Mouse (Mus musculus) C2C12 (cell line): ENCODE measurements around the gene Mcpt4. TPM values are rescaled to one million over a fixed set of nuclear protein-coding genes. Genes with fewer than 3 reads are reported as not detected.

ENCODE experiments used
- H3K27me3 ChIP-seq: one replicate; pipeline ENCODE4 v1.6.1; 2011; ENCODE audit not compliant: control insufficient read depth, insufficient read depth, insufficient read length
- H3K36me3 ChIP-seq: one replicate; pipeline ENCODE4 v1.6.1; 2011; ENCODE audit not compliant: control insufficient read depth, insufficient read depth
- H3K4me3 ChIP-seq: one replicate; pipeline ENCODE4 v1.5.1; 2011; ENCODE audit warnings: mild to moderate bottlenecking, control low read depth; ENCODE audit not compliant: poor library complexity, insufficient read depth, severe bottlenecking
- H3K79me2 ChIP-seq: one replicate; pipeline ENCODE4 v1.6.1; 2011; ENCODE audit not compliant: control insufficient read depth, insufficient read depth
- H3K79me3 ChIP-seq: one replicate; pipeline ENCODE4 v1.6.1; 2011; ENCODE audit warnings: low read depth, control low read depth
- H3ac ChIP-seq: one replicate; pipeline ENCODE3; 2011; ENCODE audit warnings: low read depth; ENCODE audit not compliant: control insufficient read depth, insufficient read length
- CEBPB ChIP-seq: IDR thresholded peaks from one replicate; pipeline ENCODE4 v1.6.1; 2011; ENCODE audit warnings: low read depth, mild to moderate bottlenecking, control low read depth, moderate library complexity
- CTCF ChIP-seq: IDR thresholded peaks from one replicate; pipeline ENCODE4 v1.5.1; 2011; ENCODE audit not compliant: control insufficient read depth, insufficient read depth, insufficient read length
- FOSL1 ChIP-seq: IDR thresholded peaks from one replicate; pipeline ENCODE4 v1.8.0; 2011; ENCODE audit warnings: mild to moderate bottlenecking, low read length; ENCODE audit not compliant: poor library complexity, insufficient read depth, severe bottlenecking
- MAX ChIP-seq: IDR thresholded peaks from one replicate; pipeline ENCODE4 v1.6.1; 2011; ENCODE audit warnings: mild to moderate bottlenecking, control low read depth
- MYOD1 ChIP-seq: IDR thresholded peaks from one replicate; pipeline ENCODE4 v1.6.1; 2011; ENCODE audit warnings: low read depth; ENCODE audit not compliant: control insufficient read depth, insufficient read length
- MYOG ChIP-seq: IDR thresholded peaks from one replicate; pipeline ENCODE4 v1.6.1; 2011; ENCODE audit not compliant: control insufficient read depth, insufficient read length; ENCODE audit errors: extremely low read depth
- USF1 ChIP-seq: IDR thresholded peaks from one replicate; pipeline ENCODE4 v1.6.1; 2011; ENCODE audit warnings: low read depth, mild to moderate bottlenecking, control low read depth, moderate library complexity
- microRNA-seq: library from miRNA; unstranded; fragments of <30 nt; microRNA quantifications from one replicate; pipeline ENCODE4, GENCODE M21; 2019; ENCODE audit warnings: borderline microRNAs expressed
- polyA plus RNA-seq: library from polyadenylated mRNA; unstranded; fragments of >200 nt; fragmentation: generic; extraction: Trizol; gene quantifications from one replicate; pipeline ENCODE4 v1.2.1, GENCODE M21; 2012; ENCODE audit warnings: missing spikeins

Gene Mcpt4
- polyA plus RNA-seq, 1 experiment = not detected

DNA sequence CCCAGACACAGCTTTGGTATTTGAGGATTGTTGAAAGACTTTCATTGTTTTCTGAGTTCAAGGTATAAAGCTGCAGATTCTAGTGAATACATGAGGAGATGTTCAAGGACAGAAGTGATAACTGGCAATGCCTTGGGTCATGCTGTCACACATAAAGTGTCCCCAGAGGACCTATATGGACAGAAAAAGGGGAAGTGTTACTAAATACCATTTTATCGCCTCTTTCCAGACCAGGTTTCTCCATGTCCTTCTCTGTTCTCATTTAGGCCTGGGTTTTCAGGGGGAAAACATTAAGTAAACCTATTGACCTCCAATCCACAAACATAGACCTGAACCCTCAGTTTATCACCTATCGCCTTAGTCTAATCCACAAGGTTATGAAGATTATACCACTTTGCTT lies 48.2 kb downstream of the Mcpt4 start:
- no peaks in the 10 kb centered on the region for H3K79me3 ChIP-seq
- no peaks in the 10 kb centered on the region for H3K36me3 ChIP-seq
- H3ac ChIP-seq = no peak overlapping the region
- peaks cover 4% of the 10 kb centered on the region for H3K27me3 ChIP-seq
- no peak overlapping the region for H3K4me3 ChIP-seq
- no peaks in the 10 kb centered on the region for H3K79me2 ChIP-seq
- no peak for TF ChIP-seq FOSL1
- no peak for TF ChIP-seq CEBPB

DNA sequence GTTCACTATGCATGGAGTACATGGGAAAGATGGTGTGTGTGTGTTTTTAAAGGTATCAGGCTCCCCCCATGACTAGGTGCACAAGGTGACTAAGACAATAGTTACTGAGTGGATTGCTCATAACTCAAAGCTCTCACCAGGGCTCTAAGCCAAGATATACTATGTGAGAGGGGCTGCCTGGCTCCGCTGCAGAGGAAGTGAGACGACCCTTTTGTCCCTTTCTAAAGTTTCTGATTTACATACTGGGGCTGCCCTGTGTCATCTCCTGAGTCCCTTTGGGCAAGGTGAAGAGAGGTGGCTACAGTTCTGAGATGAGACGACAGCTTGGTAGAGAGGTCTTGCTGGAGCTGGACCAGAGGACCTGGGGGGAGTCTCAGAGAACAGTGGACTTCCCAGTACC lies 49.0 kb downstream of the Mcpt4 start:
- Histone ChIP-seq H3K79me3 (no peaks in the 10 kb centered on the region), H3K36me3 (no peaks in the 10 kb centered on the region), H3K4me3 (no peak overlapping the region), H3K79me2 (no peaks in the 10 kb centered on the region), H3ac (no peak overlapping the region), H3K27me3 (peaks cover 4% of the 10 kb centered on the region)
- TF ChIP-seq MYOG (no peak), MYOD1 (no peak), MAX (no peak), FOSL1 (no peak), CEBPB (no peak), USF1 (no peak), CTCF (no peak)

Small RNA genes lying within 50 kb of the gene (microRNA-seq; reads per million reads assigned to microRNA genes)
- not detected for gene Mir6949

Other genes with a start within 250 kb of the Mcpt4 start
- 1.2 TPM for gene Nfatc4, start 239.2 kb downstream of the Mcpt4 start, polyA plus RNA-seq
- gene Nynrin, start 208.3 kb downstream of the Mcpt4 start, polyA plus RNA-seq = 0.13 TPM
- 0.05 TPM for gene Cbln3, start 177.9 kb downstream of the Mcpt4 start, polyA plus RNA-seq
- gene Khnyn, start 177.4 kb downstream of the Mcpt4 start, polyA plus RNA-seq = 3.6 TPM
- gene Sdr39u1, start 162.0 kb downstream of the Mcpt4 start, polyA plus RNA-seq = 4.7 TPM
- gene Cma1, start 117.6 kb downstream of the Mcpt4 start, polyA plus RNA-seq = 0.90 TPM
- gene Cma2, start 111.3 kb downstream of the Mcpt4 start, polyA plus RNA-seq = not detected
- gene Mcpt1, start 44.3 kb downstream of the Mcpt4 start, polyA plus RNA-seq = 0.09 TPM
- gene Mcpt9, start 31.8 kb downstream of the Mcpt4 start, polyA plus RNA-seq = not detected
- gene Mcpt2, start 20.3 kb downstream of the Mcpt4 start, polyA plus RNA-seq = not detected
- 4.6 TPM for gene Mcpt8, start 23.0 kb upstream of the Mcpt4 start, polyA plus RNA-seq
- gene Ctsg, start 40.3 kb upstream of the Mcpt4 start, polyA plus RNA-seq = not detected
- gene Gzme, start 58.3 kb upstream of the Mcpt4 start, polyA plus RNA-seq = 3.3 TPM
- 0.12 TPM for gene Gzmd, start 70.3 kb upstream of the Mcpt4 start, polyA plus RNA-seq
- gene Gzmg, start 97.3 kb upstream of the Mcpt4 start, polyA plus RNA-seq = not detected
- gene Gzmn, start 112.3 kb upstream of the Mcpt4 start, polyA plus RNA-seq = not detected
- gene Gzmf, start 149.1 kb upstream of the Mcpt4 start, polyA plus RNA-seq = not detected
- not detected for gene Gzmc, start 172.3 kb upstream of the Mcpt4 start, polyA plus RNA-seq
- not detected for gene Gzmb, start 199.9 kb upstream of the Mcpt4 start, polyA plus RNA-seq